Mouse (Mus musculus) midbrain, embryonic 11.5 days (tissue): ENCODE results near the gene Slc51b. TPM values are rescaled to one million over a fixed set of nuclear protein-coding genes. Genes with fewer than 3 reads are reported as not detected.

Experiments
- ATAC-seq: fragments of 200-750 bp; cut with Nextera tagmentation; 2 replicates; pipeline ENCODE4 v1.8.0; 2017; ENCODE audit warnings: moderate TSS enrichment, moderate library complexity; ENCODE audit not compliant: low FRiP score
- DNase-seq: peaks from one replicate; pipeline ENCODE4 v3.0.0; 2015; ENCODE audit warnings: low spot score; ENCODE audit errors: missing footprints
- H3K27ac ChIP-seq: fragments of 300-500 bp; sonication (generic); 2 replicates; pipeline ENCODE4 v1.5.1; 2014; ENCODE audit warnings: low read depth, low read length
- H3K27me3 ChIP-seq: fragments of 300-500 bp; sonication (generic); 2 replicates; pipeline ENCODE4 v1.6.1; 2014; ENCODE audit warnings: mild to moderate bottlenecking, low read length, moderate library complexity, mixed read lengths; ENCODE audit not compliant: control insufficient read depth, insufficient read depth
- H3K36me3 ChIP-seq: fragments of 300-500 bp; sonication (generic); 2 replicates; pipeline ENCODE4 v1.6.1; 2014; ENCODE audit warnings: mild to moderate bottlenecking, low read length, moderate library complexity, mixed read lengths; ENCODE audit not compliant: control insufficient read depth, insufficient read depth
- H3K4me1 ChIP-seq: fragments of 300-500 bp; sonication (generic); 2 replicates; pipeline ENCODE4 v1.6.1; 2014; ENCODE audit warnings: low read length; ENCODE audit not compliant: control insufficient read depth, insufficient read depth
- H3K4me2 ChIP-seq: fragments of 300-500 bp; sonication (generic); 2 replicates; pipeline ENCODE4 v1.6.1; 2014; ENCODE audit warnings: mild to moderate bottlenecking, moderate library complexity
- H3K4me3 ChIP-seq: fragments of 300-500 bp; sonication (generic); 2 replicates; pipeline ENCODE4 v1.5.1; 2014; ENCODE audit warnings: low read depth, low read length
- H3K9ac ChIP-seq: fragments of 300-500 bp; sonication (generic); 2 replicates; pipeline ENCODE4 v1.6.1; 2014; ENCODE audit warnings: low read length
- H3K9me3 ChIP-seq: fragments of 300-500 bp; sonication (generic); 2 replicates; pipeline ENCODE4 v1.6.1; 2016; ENCODE audit warnings: low read length; ENCODE audit not compliant: control insufficient read depth
- WGBS: fragments of 180-500 bp; shearing (Covaris S2); extraction: QIAGEN DNeasy Blood & Tissue Kit; methylation state at CpG from one replicate; pipeline ENCODE4 v1.1.7; 2014; 5-methylcytosine and 5-hydroxymethylcytosine counted together
- polyA plus RNA-seq: library from polyadenylated mRNA; unstranded; fragments of >200 nt; fragmentation: Nextera tagmentation; extraction: Ambion mirVana; gene quantifications from 2 replicates; pipeline ENCODE4 v1.2.1, GENCODE M21; 2014

Gene Slc51b
- polyA plus RNA-seq, 1 experiment from 2014 or later = not detected

- DNase-seq (no peak), ATAC-seq (no peak)
- Histone ChIP-seq H3K4me2 (no peak overlapping the region), H3K27me3 (peaks cover 19% of the 10 kb centered on the region), H3K9me3 (no peaks in the 10 kb centered on the region), H3K27ac (no peak overlapping the region), H3K36me3 (no peaks in the 10 kb centered on the region), H3K4me3 (no peak overlapping the region), H3K4me1 (no peaks in the 10 kb centered on the region; the same call in 1 of the 2 replicates), H3K9ac (no peak overlapping the region)
- WGBS = 51% methylated on average over 8 of the region's 8 CpGs
These were observed 36.2 kb downstream of the Slc51b start for GRCm38 (mm10) chr9:65386373-65387140.

DNA sequence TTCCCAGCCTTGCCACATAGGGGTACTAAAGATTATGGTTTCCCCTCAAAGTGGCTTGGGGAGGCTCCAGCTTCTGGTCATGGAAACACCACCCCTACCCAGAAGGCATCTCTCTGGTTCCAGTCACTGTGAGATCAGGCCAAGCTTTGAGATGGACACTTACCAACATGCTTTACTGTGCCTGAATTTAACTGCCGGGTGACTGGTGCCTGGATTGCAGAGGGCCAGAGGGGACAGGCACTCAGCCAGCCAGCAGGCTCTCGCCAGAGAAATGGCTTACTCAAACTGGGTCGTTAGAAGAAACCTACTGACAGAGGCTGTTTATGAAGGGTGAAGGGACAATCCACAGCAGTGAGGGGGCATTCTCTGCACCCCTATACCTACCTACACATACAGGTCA is 38.5 kb downstream of the Slc51b start:
- Histone ChIP-seq H3K27me3 (peaks cover 2% of the 10 kb centered on the region), H3K9ac (no peak overlapping the region), H3K4me2 (no peak overlapping the region), H3K9me3 (no peaks in the 10 kb centered on the region), H3K36me3 (no peaks in the 10 kb centered on the region), H3K4me1 (no peaks in the 10 kb centered on the region), H3K27ac (no peak overlapping the region), H3K4me3 (no peak overlapping the region)
- DNase-seq (no peak), ATAC-seq (no peak)
- WGBS = 70% methylated on average over 3 of the region's 3 CpGs

DNA sequence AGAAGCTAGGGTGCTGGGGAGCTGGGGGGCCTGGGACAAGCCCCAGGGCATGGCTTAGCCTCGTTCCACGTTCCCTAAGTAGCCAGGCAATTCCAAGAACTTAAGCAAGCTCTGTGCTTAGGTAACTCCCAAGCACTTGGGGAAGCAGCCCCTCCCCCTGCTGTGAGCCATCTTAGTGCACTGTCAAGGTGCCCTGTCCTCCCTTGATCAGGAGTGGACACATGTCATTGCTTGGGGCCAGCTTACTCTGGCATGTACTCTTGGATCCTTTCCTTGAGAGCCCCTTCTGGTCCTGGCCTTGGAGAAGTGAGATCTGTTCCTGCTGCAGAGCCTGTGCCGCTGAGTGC is 40.0 kb downstream of the Slc51b start:
- H3K27ac ChIP-seq = no peak overlapping the region
- no peaks in the 10 kb centered on the region for H3K4me1 ChIP-seq
- no peaks in the 10 kb centered on the region for H3K36me3 ChIP-seq
- WGBS = 63% methylated on average over 3 of the region's 3 CpGs
- no peak overlapping the region for H3K4me3 ChIP-seq
- H3K9ac ChIP-seq = no peak overlapping the region
- no peak overlapping the region for H3K4me2 ChIP-seq
- no peaks in the 10 kb centered on the region for H3K27me3 ChIP-seq
- DNase-seq = no peak
- no peak for ATAC-seq
- H3K9me3 ChIP-seq = no peaks in the 10 kb centered on the region

- Histone ChIP-seq H3K27ac (no peak overlapping the region), H3K27me3 (no peaks in the 10 kb centered on the region), H3K36me3 (no peaks in the 10 kb centered on the region), H3K9ac (no peak overlapping the region), H3K4me1 (no peaks in the 10 kb centered on the region), H3K4me3 (no peak overlapping the region), H3K9me3 (no peaks in the 10 kb centered on the region), H3K4me2 (no peak overlapping the region)
- DNase-seq (no peak), ATAC-seq (no peak)
- WGBS = 85% methylated on average over 6 of the region's 6 CpGs
These were observed 40.6 kb downstream of the Slc51b start for GRCm38 (mm10) chr9:65382031-65382750.

DNA sequence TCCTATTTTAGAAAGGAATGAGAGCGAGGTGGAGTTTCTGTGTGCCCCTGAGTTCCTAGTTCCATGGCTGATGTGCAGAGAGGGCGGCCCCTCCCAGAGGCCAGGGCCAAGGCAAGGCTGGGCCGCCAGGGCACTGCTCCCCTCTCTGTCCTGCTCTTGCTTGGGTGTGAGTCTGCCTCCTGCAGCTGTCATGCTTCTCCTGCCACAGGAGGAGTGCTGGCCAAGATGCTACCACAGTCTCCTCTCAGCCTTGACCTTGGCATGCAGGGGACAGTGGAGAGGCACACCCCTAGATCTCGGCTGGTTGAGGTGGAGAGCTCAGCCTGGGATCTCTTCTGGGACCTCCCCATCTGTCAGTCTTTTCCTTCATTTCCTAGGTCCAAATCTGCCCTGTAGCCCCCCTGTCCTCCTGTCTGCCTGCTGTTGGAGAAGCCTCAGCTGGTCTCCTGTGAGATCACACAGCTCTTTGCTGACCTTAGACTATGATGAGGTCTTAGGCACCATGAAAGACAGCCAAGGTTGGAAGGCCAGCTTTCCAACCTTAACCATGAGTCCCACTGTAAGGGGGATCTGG is 41.7 kb downstream of the Slc51b start:
- Histone ChIP-seq H3K9me3 (no peaks in the 10 kb centered on the region), H3K4me2 (no peak overlapping the region), H3K36me3 (no peaks in the 10 kb centered on the region), H3K27ac (no peak overlapping the region), H3K27me3 (no peaks in the 10 kb centered on the region), H3K9ac (no peak overlapping the region), H3K4me1 (no peaks in the 10 kb centered on the region), H3K4me3 (no peak overlapping the region)
- no peak for DNase-seq
- 88% methylated on average over 4 of the region's 4 CpGs for WGBS
- ATAC-seq = no peak

DNA sequence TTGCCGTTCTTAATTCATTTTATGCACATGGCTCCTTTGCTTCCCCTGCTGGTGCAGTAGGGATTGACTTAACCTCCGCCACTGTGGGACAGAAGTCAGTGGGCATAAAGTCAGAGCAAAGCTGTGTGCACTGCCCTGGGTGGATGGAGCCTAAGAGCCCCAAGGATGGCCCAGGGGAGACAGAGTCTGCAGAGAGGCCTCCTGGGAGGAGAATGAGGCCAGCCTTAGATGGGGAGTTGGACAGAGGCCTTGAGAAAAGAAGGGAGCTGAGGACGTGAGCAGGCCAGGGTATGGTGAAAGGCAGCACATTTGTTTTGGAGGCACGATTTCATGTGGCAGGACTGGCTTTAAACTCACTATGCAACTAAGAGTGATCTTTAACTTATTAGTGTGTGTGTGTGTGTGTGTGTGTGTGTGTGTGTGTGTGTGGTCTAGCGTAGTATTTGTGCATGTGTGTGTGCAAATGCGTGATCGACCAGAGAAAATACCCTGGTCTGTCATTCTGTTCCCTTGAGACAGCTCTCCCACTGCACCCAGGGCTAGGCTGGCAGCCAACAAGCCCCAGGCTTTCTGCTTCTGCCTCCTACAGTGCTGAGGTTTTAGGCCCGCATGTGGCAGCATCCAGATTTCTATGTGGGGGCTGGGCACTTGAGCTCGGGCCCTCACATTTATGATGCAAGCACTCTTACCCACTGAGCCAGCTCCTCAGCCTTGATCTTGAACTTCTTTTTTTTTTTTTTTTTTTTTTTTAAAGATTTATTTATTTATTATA is 47.4 kb downstream of the Slc51b start:
- H3K36me3 ChIP-seq = no peaks in the 10 kb centered on the region
- 87% methylated on average over 9 of the region's 9 CpGs for WGBS
- no peak for ATAC-seq

GRCm38 (mm10) chr9:65374468-65375162 is 48.1 kb downstream of the Slc51b start:
- no peaks in the 10 kb centered on the region for H3K4me1 ChIP-seq
- no peak overlapping the region for H3K4me3 ChIP-seq
- no peak overlapping the region for H3K27ac ChIP-seq
- 78% methylated on average over 5 of the region's 5 CpGs for WGBS
- H3K9me3 ChIP-seq = no peaks in the 10 kb centered on the region
- H3K36me3 ChIP-seq = no peaks in the 10 kb centered on the region
- H3K9ac ChIP-seq = no peak overlapping the region
- H3K27me3 ChIP-seq = no peaks in the 10 kb centered on the region
- H3K4me2 ChIP-seq = no peak overlapping the region
- no peak for ATAC-seq
- DNase-seq = no peak

More for the DNA sequence above, 47.4 kb downstream of the Slc51b start:
- Histone ChIP-seq H3K27me3 (no peaks in the 10 kb centered on the region), H3K4me3 (no peak overlapping the region), H3K9ac (no peak overlapping the region), H3K9me3 (no peaks in the 10 kb centered on the region), H3K4me1 (no peaks in the 10 kb centered on the region), H3K27ac (no peak overlapping the region), H3K4me2 (no peak overlapping the region)
- DNase-seq = no peak

GRCm38 (mm10) chr9:65372449-65372848 is 50.3 kb downstream of the Slc51b start:
- H3K9me3 ChIP-seq = no peaks in the 10 kb centered on the region
- ATAC-seq = no peak
- H3K4me3 ChIP-seq = no peak overlapping the region
- no peaks in the 10 kb centered on the region for H3K4me1 ChIP-seq
- no peak overlapping the region for H3K27ac ChIP-seq
- H3K4me2 ChIP-seq = no peak overlapping the region
- H3K9ac ChIP-seq = no peak overlapping the region
- WGBS = 81% methylated on average over 4 of the region's 4 CpGs
- no peak for DNase-seq
- no peaks in the 10 kb centered on the region for H3K36me3 ChIP-seq
- no peaks in the 10 kb centered on the region for H3K27me3 ChIP-seq
